ENCODE assay signal across 20 mouse cellular contexts in the genomic region with DNA sequence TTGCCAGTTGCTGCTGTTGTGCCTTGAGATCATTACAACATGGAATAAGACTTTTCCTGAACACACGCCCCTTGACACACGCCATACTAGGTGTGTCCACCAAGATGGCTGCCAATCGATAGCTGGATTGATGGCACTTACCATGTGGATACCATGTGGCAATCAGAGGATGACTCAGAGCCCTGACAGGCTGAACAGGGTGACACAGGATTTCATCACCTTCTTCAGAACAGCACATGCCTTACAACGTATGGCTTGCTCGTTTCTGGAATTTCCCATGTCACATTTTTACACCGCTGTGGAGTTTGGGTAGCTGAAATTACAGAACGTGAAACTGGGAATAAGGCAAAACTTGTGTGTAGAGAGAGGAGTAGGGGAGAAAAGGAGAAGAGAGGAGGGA.
DNase-seq lines count a peak whose midpoint lies in the region; ATAC-seq and TF ChIP-seq lines count a peak whose summit lies in the region.
"Had no signal": no experiment of that assay in that cellular context is flagged by ENCODE, and none has a peak within 500 bp of the region (broad histone marks: within the 10 kb centered on the region; RNA-seq: fewer than 3 reads in every experiment).

No protein-coding gene starts in this region.

- no peak overlapping the region for H3K27ac ChIP-seq in heart, adult 2 months
- H3K27ac ChIP-seq in limb, embryonic 15.5 days, result peak overlapping the region; percentile 38; the same call in 1 of the 2 replicates
- H3K27ac ChIP-seq: heart, embryonic 15.5 days; hindbrain, embryonic 12.5 days; lung, embryonic 15.5 days; midbrain, embryonic 10.5 days had no signal

- no peaks in the 10 kb centered on the region for H3K27me3 ChIP-seq in heart, adult 2 months (ENCODE audit: control insufficient read depth, insufficient read depth, low read length)
- no peaks in the 10 kb centered on the region for H3K27me3 ChIP-seq in limb, embryonic 15.5 days
- H3K27me3 ChIP-seq: heart, embryonic 15.5 days; hindbrain, embryonic 12.5 days; lung, embryonic 15.5 days had no signal

- no peaks in the 10 kb centered on the region for H3K9me3 ChIP-seq in limb, embryonic 15.5 days
- H3K9me3 ChIP-seq: heart, embryonic 15.5 days; hindbrain, embryonic 12.5 days; lung, embryonic 15.5 days; midbrain, embryonic 10.5 days had no signal

- no peak overlapping the region for H3K4me3 ChIP-seq in heart, adult 2 months
- no peak overlapping the region for H3K4me3 ChIP-seq in limb, embryonic 15.5 days
- H3K4me3 ChIP-seq: heart, embryonic 15.5 days; hindbrain, embryonic 12.5 days; lung, embryonic 15.5 days; midbrain, embryonic 10.5 days had no signal

- intact Hi-C loops in heart, adult 2 months (cut with DNase I), result no loop called here

- no peak for TF ChIP-seq EP300 in heart, adult 2 months (IDR thresholded peaks at IDR 0.05; ENCODE audit: insufficient read depth, low read depth, low read length)

- no peak overlapping the region for H3K9ac ChIP-seq in heart, adult 2 months (ENCODE audit: low read depth, low read length)
- no peak overlapping the region for H3K9ac ChIP-seq in limb, embryonic 15.5 days
- H3K9ac ChIP-seq: forebrain, postnatal 0 days; heart, embryonic 15.5 days; hindbrain, embryonic 12.5 days; lung, embryonic 15.5 days had no signal

- H3K79me2 ChIP-seq in heart, adult 2 months (replicated peaks; ENCODE audit: control insufficient read depth, insufficient read depth, low read length), result no peaks in the 10 kb centered on the region

- ATAC-seq in limb, embryonic 15.5 days (ENCODE audit: insufficient number of reproducible peaks, low FRiP score, low TSS enrichment, low read depth), result no peak
- ATAC-seq: forebrain, postnatal 0 days had no signal

- H3K4me2 ChIP-seq in limb, embryonic 15.5 days, result no peak overlapping the region
- H3K4me2 ChIP-seq: heart, embryonic 15.5 days; hindbrain, embryonic 12.5 days; lung, embryonic 15.5 days had no signal

- no peak for TF ChIP-seq POLR2A in heart, adult 2 months (IDR thresholded peaks at IDR 0.05; ENCODE audit: insufficient read depth, low read depth, low read length)

- 78% methylated on average over 7 of the region's 7 CpGs for WGBS in heart, adult 2 months
- WGBS in limb, embryonic 15.5 days, result 63% methylated on average over 7 of the region's 7 CpGs

- DNase-seq in heart, adult 2 months, result peak; percentile 2 to 8
- DNase-seq in heart, adult 9 months (ENCODE audit: low spot score in 2 of 2), result no peak
- DNase-seq in thymus, postnatal 10 days (ENCODE audit: low spot score in 2 of 2), result peak; percentile 3 to 6
- no peak for DNase-seq in thymus, postnatal 0 days (ENCODE audit: low spot score)
- DNase-seq in thymus, postnatal 4 days, result peak; percentile 15
- DNase-seq in retina, embryonic 14.5 days (ENCODE audit: low spot score), result no peak
- no peak for DNase-seq in adrenal gland, adult (ENCODE audit: inconsistent age in 2 of 2, low spot score in 1 of 2)
- DNase-seq: adrenal gland, postnatal 36 days; cerebellum, adult 9-10 months; embryo, embryonic 11 days; forebrain, postnatal 0 days; gastrocnemius, postnatal 14 days; kidney, adult 11 months; layer of hippocampus, adult 9-11 months; right cerebral cortex, postnatal 14 days had no signal

- peaks cover 9% of the 10 kb centered on the region for H3K4me1 ChIP-seq in heart, adult 2 months (ENCODE audit: control insufficient read depth, insufficient read depth, low read length)
- H3K4me1 ChIP-seq in limb, embryonic 15.5 days, result no peaks in the 10 kb centered on the region
- H3K4me1 ChIP-seq: heart, embryonic 15.5 days; hindbrain, embryonic 12.5 days; midbrain, embryonic 10.5 days had no signal

- no peak for TF ChIP-seq CTCF in heart, adult 2 months (IDR thresholded peaks at IDR 0.05)

- H3K36me3 ChIP-seq in heart, adult 2 months (ENCODE audit: control insufficient read depth, insufficient read depth, low read length), result no peaks in the 10 kb centered on the region
- H3K36me3 ChIP-seq in limb, embryonic 15.5 days, result no peaks in the 10 kb centered on the region
- H3K36me3 ChIP-seq: heart, embryonic 15.5 days; hindbrain, embryonic 12.5 days; lung, embryonic 15.5 days; midbrain, embryonic 10.5 days had no signal

Comparison
In these comparisons a context has a peak if more than half of its experiments do, and no peak if none do; other contexts are left out.
1. DNase-seq: peak in heart, adult 2 months (2 of 2), thymus, postnatal 10 days (2 of 2) and thymus, postnatal 4 days (single experiment); none in heart, adult 9 months (0 of 2), thymus, postnatal 0 days (single experiment), retina, embryonic 14.5 days (single experiment) and adrenal gland, adult (0 of 2).